Mouse (Mus musculus) cerebellum, adult 11 months (tissue): Measurements from ENCODE around the gene Pik3c2b.

Experiments used
- DNase-seq: peaks from one replicate; pipeline ENCODE4 v3.0.0; 2022

Pik3c2b gene

GRCm38 (mm10) chr1:133100980-133101798, 55.7 kb downstream of the Pik3c2b start:
- DNase-seq, result peak; percentile 67

GRCm38 (mm10) chr1:133102108-133102507, 56.6 kb downstream of the Pik3c2b start:
- no peak for DNase-seq

DNA sequence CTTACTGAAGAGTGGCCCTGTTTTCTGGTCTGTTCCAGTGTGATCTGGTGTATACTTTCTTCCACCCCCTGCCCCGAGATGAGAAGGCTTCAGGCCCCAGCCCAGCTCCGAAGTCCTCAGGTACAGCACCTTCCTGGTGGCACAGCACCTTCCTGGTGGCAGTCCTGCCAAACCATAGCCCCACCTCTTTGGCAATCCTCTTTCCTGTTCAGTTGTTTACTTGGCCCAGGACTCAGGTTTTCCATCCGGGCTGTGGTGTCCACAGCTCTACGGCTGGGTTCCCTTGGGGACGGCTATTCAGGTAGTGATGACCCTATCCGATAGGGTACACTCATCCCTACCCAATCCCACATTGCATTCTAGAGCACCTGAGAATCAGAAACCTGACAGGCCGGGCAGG, 57.8 kb downstream of the Pik3c2b start:
- no peak for DNase-seq

GRCm38 (mm10) chr1:133103871-133104270, 58.4 kb downstream of the Pik3c2b start:
- no peak for DNase-seq

- DNase-seq, result no peak
Measured at GRCm38 (mm10) chr1:133116108-133116507, 70.6 kb downstream of the Pik3c2b start.

- no peak for DNase-seq
Measured at GRCm38 (mm10) chr1:133118127-133118526, 72.7 kb downstream of the Pik3c2b start.

- DNase-seq, result no peak
Measured at GRCm38 (mm10) chr1:133118844-133119243, 73.4 kb downstream of the Pik3c2b start.

GRCm38 (mm10) chr1:133119931-133120712, 74.7 kb downstream of the Pik3c2b start:
- no peak for DNase-seq

DNA sequence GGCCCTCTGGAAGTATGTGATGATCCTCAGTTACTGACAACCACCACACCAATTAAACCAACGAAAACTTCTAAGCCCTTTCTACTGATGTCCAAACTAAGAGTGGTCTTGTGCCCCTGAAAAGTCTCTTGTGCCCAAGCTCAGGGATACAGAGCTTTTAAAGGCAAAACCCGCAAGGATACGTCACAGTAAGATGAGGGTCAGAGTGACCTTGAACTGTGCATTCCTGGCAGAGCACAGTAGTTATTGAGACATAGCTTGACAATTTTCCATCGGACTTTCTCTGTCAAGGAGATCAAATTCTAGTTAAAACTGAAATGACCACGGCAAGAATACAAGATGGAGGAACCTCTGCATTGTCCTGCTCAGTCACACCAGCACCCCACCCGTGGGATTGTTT, 75.8 kb downstream of the Pik3c2b start:
- no peak for DNase-seq

DNA sequence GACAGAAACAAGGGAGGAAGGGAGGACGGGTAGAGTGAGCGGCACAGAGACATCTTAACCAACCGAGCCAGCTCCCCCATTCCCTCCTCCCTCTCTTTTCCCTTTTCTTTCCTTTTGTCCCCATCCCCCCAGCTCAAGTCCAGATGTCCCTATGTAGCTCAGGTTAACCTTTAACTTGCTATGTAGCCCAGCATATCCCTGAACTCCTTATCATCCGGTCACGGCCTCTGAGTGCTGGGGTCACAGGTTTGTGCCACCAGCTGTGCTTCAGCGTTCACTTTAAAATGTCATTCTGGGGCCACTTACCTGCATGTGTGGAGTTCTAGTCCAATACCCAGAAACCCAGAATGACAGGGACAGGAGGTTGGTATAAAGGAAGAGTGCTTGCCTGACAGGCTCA, 78.7 kb downstream of the Pik3c2b start:
- no peak for DNase-seq

DNA sequence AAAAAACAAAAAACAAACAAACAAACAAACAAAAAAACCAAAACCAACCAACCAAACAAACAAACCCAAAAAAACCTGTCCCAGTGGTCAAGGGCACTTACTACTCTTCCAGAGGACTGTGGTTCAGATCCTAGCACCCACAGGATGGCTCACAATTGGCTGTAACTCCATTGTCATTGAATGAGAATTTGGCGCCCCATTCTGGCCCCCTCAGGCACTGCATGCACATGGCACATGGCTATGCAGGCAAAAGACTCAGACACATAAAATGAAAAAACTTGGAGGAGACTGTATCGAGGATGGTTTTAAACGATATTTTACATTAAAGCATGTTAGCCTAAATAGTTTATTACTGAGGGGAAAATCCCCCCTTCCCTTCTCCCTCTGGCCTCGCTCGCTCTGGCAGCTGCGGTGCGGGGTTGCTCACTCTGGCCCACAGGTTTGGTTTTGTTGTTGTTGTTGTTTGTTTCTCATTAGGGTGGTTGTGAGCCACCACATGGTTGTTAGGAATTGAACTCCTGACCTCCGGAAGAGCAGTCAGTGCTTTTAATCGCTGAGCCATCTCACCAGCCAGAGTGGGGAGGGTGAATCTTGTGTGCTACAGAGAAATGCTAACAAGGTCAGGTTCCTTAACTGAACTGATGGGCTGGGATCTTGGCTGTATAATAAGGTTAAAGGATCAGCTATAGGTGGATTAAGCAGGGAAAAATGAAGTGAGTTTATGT, 80.3 kb downstream of the Pik3c2b start:
- DNase-seq, result no peak

DNA sequence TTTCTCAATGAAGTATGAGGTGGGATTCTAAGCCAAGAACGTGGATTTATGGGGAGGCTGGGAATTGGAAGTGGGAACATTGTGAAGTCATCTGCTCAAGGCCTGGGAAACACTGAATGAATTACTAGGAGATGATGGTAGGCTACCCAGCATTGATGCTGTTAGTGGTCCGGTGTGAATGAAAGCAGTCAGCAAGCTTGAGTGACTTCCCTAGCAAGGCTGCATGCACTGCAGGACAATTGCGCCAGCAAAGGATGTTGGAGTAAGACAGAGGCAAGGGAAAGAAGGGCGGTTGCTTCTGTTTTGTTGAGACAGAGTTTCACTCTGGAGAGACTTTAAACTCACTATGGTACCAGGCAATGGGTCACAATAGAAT, 80.9 kb downstream of the Pik3c2b start:
- DNase-seq, result no peak

- DNase-seq, result no peak
Measured at GRCm38 (mm10) chr1:133127328-133127727, 81.9 kb downstream of the Pik3c2b start.

DNA sequence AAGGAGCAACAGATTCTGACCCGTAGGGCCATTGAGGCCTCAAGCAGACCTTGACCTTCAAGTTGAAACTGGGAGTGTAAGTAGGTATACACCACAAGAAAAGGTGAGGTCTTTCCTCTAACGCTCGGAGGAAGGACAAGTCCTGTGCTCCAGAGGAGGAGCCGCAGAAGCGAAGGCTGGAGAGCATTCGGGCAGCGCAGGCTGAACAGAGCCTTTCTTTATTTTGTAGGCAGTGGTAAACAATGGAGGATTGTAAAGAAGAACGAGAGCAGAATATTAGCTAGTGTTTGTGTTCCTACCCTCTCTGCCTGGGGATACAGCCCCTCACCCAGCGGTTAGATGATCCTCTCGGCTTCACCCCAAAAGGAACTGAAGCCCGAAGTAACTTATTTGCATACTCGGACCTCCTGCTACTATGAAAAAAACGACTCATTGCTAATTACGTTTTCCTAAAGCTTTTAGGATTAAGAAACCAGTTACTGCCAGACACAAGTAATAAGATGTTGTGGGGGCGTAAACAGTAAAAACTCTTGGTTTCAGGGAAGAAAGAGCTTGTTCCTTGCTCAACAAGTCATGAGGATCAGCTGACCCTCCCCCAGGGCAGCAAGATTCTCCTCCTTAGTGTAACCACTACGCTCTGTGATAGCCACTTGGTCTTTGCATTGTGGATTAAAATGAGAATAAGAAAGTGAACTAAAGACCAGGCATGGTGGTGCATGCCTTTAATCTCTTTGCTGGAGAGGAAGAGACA, 84.2 kb downstream of the Pik3c2b start:
- DNase-seq, result no peak

- peak; percentile 98 for DNase-seq
Measured at GRCm38 (mm10) chr1:133130638-133131560, 85.4 kb downstream of the Pik3c2b start, which contains the start of gene Ppp1r15b. Gene Ppp1r15b, plus strand, starts transcription at chr1:133131143.

GRCm38 (mm10) chr1:133131561-133131905, 86.1 kb downstream of the Pik3c2b start:
- no peak for DNase-seq

DNA sequence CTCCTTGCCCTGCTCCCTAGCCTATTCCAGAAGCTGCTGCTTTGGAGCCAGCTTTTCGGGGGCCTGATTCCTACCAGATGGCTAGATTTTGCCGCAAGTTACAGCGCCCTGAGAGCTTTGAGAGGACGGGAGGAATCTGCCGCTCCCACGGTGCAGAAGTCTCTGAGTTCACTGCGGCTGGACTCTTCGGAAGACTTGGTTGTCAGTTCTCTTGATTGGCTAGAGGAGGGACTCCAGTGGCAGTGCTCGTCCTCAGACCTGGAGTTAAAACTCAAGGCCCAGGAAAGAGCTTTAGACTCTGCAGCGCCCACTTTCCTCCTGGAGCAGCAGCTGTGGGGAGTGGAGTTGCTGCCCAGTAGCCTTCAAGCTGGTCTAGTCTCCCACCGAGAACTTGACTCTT, 86.5 kb downstream of the Pik3c2b start:
- no peak for DNase-seq

DNA sequence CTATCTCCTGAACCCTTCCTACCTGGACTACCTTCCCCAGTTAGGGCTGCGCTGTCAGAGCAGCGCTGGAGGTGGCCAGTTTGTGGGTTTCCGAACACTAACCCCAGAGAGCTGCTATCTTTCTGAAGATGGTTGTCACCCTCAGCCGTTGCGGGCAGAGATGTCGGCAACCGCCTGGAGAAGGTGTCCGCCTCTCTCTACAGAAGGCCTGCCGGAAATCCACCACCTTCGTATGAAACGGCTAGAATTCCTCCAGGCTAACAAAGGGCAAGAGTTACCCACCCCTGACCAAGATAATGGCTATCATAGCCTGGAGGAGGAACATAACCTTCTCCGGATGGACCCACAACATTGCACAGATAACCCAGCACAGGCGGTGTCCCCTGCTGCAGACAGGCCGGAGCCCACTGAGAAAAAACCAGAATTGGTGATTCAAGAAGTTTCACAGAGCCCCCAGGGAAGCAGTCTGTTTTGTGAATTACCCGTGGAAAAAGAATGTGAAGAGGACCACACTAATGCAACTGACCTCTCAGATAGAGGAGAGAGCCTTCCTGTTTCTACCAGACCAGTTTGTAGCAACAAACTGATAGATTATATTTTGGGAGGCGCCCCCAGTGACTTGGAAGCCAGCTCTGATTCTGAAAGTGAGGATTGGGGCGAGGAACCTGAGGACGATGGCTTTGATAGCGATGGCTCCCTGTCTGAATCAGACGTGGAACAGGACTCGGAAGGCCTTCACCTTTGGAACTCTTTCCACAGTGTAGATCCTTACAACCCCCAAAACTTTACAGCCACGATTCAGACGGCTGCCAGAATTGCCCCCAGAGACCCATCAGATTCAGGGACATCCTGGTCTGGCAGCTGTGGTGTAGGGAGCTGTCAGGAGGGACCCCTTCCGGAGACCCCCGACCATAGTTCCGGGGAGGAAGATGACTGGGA, 87.2 kb downstream of the Pik3c2b start:
- DNase-seq, result no peak

GRCm38 (mm10) chr1:133133425-133133824, 88.0 kb downstream of the Pik3c2b start:
- DNase-seq, result no peak

GRCm38 (mm10) chr1:133134071-133134470, 88.6 kb downstream of the Pik3c2b start:
- DNase-seq, result no peak
